Mouse (Mus musculus) heart, adult 8-10 months (tissue): ENCODE measurements at regions not wholly inside any gene's neighbourhood (a gene's known extent, or its start where the extent isn't known, plus 50 kb on each side); places are given as distances from the start of the nearest gene placed in this dataset.
A peak's percentile ranks its signal among the peaks of the same experiment; 100 is the strongest.

Source experiments
- DNase-seq: peaks from one replicate; pipeline ENCODE4 v3.0.0; 2022; ENCODE audit warnings: low spot score

- no peak for DNase-seq
Measured at GRCm38 (mm10) chr1:73230611-73231010, 214.9 kb upstream of the Tnp1 start.

- DNase-seq = no peak
Measured at GRCm38 (mm10) chr1:73227246-73227645, 211.5 kb upstream of the Tnp1 start.

DNA sequence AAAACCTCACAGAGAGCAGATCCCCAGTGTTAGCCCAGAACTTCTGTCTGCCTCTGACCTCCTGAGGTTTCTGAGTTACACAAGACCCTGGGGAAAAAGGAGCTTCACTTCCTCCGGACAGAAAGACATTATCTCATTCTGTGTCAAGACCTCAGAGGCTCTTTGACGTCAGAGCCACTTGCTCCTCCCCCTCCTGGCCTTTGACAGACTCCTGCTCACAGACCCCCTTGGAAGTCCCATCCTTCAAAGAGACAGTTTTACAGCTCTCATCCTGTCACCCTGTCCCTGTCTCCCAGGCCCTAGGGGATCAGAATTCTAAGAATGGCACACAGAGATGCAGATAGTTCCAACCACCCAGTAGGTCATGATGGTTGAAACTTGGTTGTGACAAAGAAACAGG, 206.2 kb upstream of the Tnp1 start:
- no peak for DNase-seq

DNA sequence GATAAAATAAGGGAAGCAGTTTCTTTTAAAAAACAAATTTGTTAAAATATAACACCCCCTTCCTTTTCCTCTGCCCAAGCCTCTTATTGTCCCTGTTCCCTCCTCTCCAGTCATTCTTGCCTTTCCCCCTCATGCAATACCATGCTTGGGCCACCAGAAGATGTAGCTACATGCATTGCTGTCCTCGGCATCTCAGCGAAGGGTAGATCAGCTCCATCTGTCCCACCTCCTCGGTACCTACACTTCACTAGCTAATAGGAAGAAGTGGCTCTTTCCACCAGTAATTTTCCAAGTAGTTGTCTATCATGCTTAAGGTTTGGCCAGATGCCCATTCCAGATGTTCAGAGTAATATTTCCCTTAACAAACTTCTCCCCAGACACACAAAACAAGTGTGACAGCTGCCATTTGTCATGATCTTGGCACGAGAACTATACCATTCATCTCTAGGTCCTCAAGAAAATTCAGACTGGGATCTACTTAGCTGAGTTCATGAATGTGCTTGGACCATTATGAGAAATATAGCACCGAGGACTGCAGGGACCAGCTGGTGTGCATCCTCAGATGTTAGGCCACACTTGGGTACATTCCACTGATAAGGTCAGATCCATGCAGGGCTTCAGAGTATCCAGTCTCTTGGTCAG, 198.7 kb upstream of the Tnp1 start:
- no peak for DNase-seq

- no peak for DNase-seq
Measured at GRCm38 (mm10) chr1:73207421-73207820, 191.7 kb upstream of the Tnp1 start.

GRCm38 (mm10) chr1:73205788-73206187, 190.1 kb upstream of the Tnp1 start:
- no peak for DNase-seq

GRCm38 (mm10) chr1:73200112-73200511, 184.4 kb upstream of the Tnp1 start:
- DNase-seq = peak; percentile 69

DNA sequence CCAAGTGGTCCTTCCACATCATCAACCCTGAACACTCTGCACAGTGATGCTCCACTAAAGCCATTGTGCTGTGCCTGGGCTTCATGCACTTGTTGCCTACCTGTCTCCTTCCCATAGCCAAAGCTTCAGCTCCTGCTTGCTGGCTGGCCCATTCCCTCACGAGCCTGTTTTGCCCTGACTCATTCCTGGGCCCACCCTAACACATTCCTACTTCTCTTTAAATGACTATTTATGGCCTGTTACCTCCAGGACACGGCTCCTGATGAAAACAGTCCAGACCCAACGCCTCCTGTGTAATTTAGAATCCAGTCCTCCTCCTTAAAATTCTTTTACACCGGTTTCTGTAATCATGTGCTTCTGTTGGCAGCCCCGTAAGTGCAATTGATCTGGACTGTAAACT, 175.1 kb upstream of the Tnp1 start:
- no peak for DNase-seq

DNA sequence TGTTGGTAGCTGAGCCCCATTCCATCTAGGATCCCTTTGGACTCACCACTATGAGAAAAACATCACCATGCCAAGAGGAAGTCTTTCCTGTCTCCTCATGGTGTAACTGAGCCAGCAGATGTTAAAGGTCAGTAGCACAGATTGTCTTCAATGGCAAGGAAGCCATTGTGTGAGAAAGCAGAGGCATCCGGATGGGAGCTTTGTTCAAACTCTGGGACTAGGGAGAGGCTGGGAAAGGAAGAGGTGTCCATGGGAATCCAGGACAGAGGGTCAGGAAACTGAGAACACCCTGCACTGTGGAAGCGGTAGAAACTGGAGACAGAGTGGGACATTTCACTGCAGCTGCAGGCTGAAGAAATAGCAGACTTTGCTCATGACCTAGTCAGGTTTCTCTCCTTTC, 173.1 kb upstream of the Tnp1 start:
- peak; percentile 83 for DNase-seq

- no peak for DNase-seq
Measured at GRCm38 (mm10) chr1:73184477-73184876, 168.8 kb upstream of the Tnp1 start.

GRCm38 (mm10) chr1:73178810-73179209, 163.1 kb upstream of the Tnp1 start:
- no peak for DNase-seq

- DNase-seq = peak; percentile 32
Measured at GRCm38 (mm10) chr1:73177076-73177475, 161.4 kb upstream of the Tnp1 start.

GRCm38 (mm10) chr1:73170668-73171008, 154.9 kb upstream of the Tnp1 start:
- no peak for DNase-seq

DNA sequence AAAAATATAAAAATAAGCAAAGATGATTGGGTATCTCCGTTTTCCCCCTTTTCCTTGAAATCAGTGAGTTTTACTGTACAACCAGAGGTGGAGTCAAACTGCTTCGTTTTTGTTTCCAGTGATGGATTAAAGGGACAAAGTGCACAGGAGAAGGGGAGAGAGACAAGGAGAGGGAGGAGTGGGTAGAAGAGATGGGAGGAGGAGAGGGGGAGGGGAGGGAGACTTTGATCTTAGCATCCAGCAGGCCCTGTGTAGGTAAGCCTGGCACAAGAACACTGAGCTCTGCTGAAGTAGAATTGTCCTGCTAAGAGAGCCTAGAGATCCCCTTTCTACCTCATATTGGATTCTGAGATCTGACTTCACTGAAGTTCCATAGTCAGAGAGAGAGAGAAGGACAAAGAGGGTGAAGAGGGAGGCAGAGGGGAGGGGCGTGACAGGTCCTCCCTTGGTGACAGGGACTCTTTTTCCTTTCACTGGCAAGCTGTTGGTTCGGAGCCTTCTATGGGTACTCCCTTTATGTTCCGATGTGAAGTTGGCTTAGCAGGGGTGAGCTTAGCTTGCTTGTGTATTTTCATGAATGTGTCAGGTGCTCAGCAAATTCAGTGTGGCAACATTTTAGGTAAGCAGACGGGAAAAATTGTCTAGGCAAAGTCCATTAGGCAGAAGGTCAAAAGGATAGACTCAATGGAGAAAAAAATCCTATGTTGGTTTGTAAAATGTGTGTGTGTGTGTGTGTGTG, 154.4 kb upstream of the Tnp1 start:
- no peak for DNase-seq

- no peak for DNase-seq
Measured at GRCm38 (mm10) chr1:73169077-73169869, 153.6 kb upstream of the Tnp1 start.

DNA sequence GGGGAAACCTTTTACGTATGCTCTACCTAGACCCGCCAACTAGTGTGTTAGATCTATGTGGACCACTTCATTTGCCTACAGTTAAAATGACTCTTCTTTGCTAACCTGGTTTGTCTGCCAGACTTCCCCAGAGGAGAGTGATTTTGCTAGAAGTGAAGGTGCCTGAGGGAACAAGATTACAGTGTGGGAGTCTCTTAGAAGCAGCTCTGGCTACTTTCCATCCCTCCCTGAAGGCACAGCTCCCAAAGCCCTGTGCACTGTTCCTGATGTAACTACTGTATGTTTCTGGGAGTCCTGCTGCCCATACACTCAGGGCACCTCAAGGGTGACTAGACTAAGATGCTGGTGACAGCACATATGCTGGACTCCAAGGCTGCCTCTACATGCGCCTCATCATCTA, 144.5 kb upstream of the Tnp1 start:
- DNase-seq = no peak

DNA sequence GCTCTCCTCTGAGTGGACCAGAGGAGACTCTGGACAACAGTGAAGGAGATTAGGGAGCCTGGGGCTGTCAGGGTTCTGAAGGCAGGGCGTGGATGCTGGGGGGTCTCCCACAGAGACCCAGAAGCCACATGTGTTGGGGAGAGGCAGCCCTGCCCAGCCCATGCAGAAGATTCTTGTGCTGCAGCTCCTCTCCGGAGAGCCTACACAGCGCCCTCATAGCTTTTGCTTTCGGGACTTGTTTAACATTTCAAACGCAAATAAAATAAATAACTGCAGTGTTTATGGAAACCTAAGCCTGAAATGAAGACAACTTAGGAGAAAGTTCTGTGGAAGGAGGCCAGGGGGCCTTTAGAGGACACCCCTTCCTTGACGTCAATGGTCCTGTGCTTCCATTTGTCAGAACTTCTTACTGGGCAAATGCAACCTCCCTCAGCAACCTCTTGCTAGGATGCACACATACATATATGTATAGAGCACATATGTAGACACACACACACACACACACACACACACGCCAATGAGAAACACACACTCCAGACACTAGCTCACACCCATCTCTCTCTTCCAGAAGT, 143.8 kb upstream of the Tnp1 start:
- no peak for DNase-seq

DNA sequence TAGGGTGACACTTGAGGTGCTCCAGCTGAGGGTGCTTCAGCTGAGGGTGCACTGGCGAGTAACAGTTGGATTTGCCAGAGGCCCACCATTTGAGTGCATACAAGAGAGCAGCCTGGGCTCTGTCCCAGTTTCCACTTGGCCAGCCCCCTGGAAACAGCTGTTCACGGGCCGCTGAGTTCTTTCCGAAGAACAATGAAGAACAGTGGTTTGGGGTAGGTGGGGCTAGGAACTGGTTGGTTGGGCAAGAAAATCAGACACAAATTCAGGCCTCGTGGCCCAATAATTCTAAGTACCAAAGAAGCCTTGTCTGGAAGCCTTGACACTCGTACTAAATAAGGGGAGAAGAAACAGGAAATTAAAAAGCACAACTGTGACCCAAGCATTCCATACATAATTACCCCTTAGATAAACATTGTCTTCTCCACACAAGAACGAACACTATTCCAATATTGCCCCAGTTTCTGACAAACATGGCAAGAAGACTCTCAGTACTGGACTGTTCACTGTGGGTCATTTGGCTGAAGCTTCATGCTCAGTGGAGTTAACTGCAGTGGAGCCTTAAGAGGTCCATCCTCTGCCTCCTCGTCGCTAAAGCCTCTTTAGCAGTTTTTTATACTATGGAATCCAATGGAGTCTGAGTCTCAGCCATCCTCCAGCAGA, 137.9 kb upstream of the Tnp1 start:
- peak; percentile 40 for DNase-seq

DNA sequence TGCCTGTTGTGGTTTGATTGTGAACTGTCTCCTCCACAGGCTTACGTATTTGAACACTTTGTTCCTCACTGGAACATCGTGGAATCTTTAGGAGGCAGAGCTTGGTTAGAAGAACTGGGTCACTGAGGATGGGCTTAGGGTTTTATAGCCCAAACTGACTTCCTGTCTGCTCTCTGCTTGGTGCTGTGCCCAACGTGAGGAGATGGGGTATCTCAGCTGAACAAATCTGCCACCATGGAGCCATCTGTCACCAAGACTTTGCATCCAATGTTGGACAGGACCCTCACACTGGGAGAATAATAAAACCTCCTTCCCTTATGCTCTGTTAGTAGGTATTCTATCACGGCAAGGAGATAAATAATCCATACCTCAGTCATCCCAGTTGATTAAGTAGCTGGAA, 134.2 kb upstream of the Tnp1 start:
- no peak for DNase-seq

- DNase-seq = no peak
Measured at GRCm38 (mm10) chr1:73142845-73143244, 127.1 kb upstream of the Tnp1 start.

GRCm38 (mm10) chr1:73140557-73141345, 125.0 kb upstream of the Tnp1 start:
- no peak for DNase-seq
